Mouse (Mus musculus) lung, embryonic 15.5 days (tissue): ENCODE measurements around the gene Cox7b. TPM values are rescaled to one million over a fixed set of nuclear protein-coding genes. Genes with fewer than 3 reads are reported as not detected.

Experiments used
- ATAC-seq: fragments of 200-750 bp; cut with Nextera tagmentation; 2 replicates; pipeline ENCODE4 v1.8.0; 2017; ENCODE audit warnings: moderate number of reproducible peaks, borderline replicate concordance; ENCODE audit not compliant: low FRiP score, low TSS enrichment; ENCODE audit errors: extremely low read depth
- H3K27ac ChIP-seq: fragments of 300-500 bp; sonication (generic); 2 replicates; pipeline ENCODE4 v1.5.1; 2015; ENCODE audit warnings: moderate library complexity, mild to moderate bottlenecking, inconsistent platforms
- H3K27me3 ChIP-seq: fragments of 300-500 bp; sonication (generic); 2 replicates; pipeline ENCODE4 v1.6.1; 2015; ENCODE audit warnings: inconsistent platforms
- H3K36me3 ChIP-seq: fragments of 300-500 bp; sonication (generic); 2 replicates; pipeline ENCODE4 v1.6.1; 2015; ENCODE audit warnings: inconsistent platforms
- H3K4me1 ChIP-seq: fragments of 300-500 bp; sonication (generic); 2 replicates; pipeline ENCODE4 v1.6.1; 2015; ENCODE audit warnings: inconsistent platforms
- H3K4me2 ChIP-seq: fragments of 300-500 bp; sonication (generic); 2 replicates; pipeline ENCODE4 v1.6.1; 2015; ENCODE audit warnings: inconsistent platforms, mild to moderate bottlenecking, moderate library complexity
- H3K4me3 ChIP-seq: fragments of 300-500 bp; sonication (generic); 2 replicates; pipeline ENCODE4 v1.5.1; 2015; ENCODE audit warnings: mild to moderate bottlenecking, inconsistent platforms
- H3K9ac ChIP-seq: fragments of 300-500 bp; sonication (generic); 2 replicates; pipeline ENCODE4 v1.6.1; 2015; ENCODE audit warnings: inconsistent platforms
- H3K9me3 ChIP-seq: fragments of 300-500 bp; sonication (generic); 2 replicates; pipeline ENCODE4 v1.6.1; 2016; ENCODE audit warnings: inconsistent platforms
- WGBS: fragments of 180-500 bp; shearing (Covaris S2); methylation state at CpG from one replicate; pipeline ENCODE4 v1.1.7; 2015; 5-methylcytosine and 5-hydroxymethylcytosine counted together
- polyA plus RNA-seq: library from polyadenylated mRNA; unstranded; fragments of >200 nt; fragmentation: Nextera tagmentation; extraction: Ambion mirVana; gene quantifications from 2 replicates; pipeline ENCODE4 v1.2.1, GENCODE M21; 2015

Cox7b gene
- polyA plus RNA-seq, 1 experiment from 2014 or later: 347 TPM

DNA sequence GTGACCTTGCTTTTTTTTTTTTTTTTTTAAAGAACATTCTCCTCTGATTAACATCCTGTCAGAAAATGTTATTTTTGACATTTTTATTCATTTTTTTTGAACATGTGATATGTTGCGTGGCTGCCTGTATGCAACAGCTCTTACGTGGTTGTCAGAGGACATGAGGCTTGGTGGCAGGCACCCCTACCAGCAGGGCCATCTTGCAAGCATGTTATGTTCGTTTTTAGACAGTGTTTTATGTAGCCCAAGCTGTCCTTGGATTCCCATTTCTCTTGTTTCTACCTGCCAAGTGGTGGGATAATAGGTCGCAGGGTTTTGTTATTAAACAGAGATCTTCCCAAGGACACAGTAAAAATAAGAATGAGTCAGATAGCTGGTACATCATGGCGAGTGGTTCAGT is 14.7 kb downstream of the Cox7b start:
- H3K27ac ChIP-seq: no peak overlapping the region
- H3K4me3 ChIP-seq: no peak overlapping the region
- H3K9ac ChIP-seq: no peak overlapping the region
- ATAC-seq: no peak
- no peaks in the 10 kb centered on the region for H3K36me3 ChIP-seq
- no peak overlapping the region for H3K4me2 ChIP-seq
- H3K9me3 ChIP-seq: no peaks in the 10 kb centered on the region
- 66% methylated on average over 5 of the region's 5 CpGs for WGBS
- no peaks in the 10 kb centered on the region for H3K27me3 ChIP-seq
- H3K4me1 ChIP-seq: no peaks in the 10 kb centered on the region

DNA sequence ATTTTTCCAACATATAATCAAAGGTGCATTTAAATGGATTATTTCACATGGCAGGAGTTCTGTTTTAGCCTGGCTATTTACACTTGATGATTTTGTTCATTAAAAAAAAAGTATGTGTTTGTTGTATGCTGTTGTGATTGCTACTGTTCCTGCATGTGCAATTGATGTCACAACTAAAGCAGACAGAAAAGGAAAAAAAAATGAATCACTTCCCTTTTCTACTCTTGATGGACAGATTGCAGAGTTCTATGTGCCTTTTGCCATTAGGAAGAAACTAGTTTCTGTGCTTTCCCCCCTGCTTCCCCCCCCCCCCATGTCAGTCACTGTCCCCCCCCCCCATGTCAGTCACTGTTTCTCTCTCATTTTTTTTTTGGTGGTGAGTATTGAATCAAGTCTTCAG is 15.6 kb downstream of the Cox7b start:
- no peaks in the 10 kb centered on the region for H3K27me3 ChIP-seq
- H3K9me3 ChIP-seq: no peaks in the 10 kb centered on the region

DNA sequence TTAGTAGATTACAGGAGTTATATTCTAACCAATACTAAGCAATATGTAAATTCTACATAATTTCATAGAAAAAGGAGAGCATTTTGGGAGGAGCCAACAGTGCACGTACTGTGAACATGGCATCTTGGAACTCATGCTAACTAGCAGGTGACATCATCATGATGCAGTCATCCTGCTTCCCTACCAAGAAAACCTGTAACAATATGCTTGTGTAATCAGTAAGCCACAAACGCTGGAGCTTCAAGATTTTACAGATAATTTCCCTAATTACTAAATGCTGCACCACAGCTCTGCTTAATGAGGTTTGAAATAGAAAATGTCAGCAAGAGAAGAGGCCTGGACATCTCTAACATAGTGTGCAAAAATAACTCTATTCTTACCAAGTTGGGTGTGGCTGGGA is 20.2 kb downstream of the Cox7b start:
- Histone ChIP-seq H3K4me2 (no peak overlapping the region), H3K4me3 (no peak overlapping the region), H3K27ac (no peak overlapping the region), H3K9ac (no peak overlapping the region), H3K36me3 (no peaks in the 10 kb centered on the region), H3K4me1 (peaks cover 11% of the 10 kb centered on the region; the same call in 1 of the 2 replicates), H3K27me3 (no peaks in the 10 kb centered on the region), H3K9me3 (no peaks in the 10 kb centered on the region)
- no peak for ATAC-seq
- WGBS: 62% methylated on average over 2 of the region's 2 CpGs

More for the DNA sequence above, 15.6 kb downstream of the Cox7b start:
- Histone ChIP-seq H3K4me2 (no peak overlapping the region), H3K27ac (no peak overlapping the region), H3K36me3 (no peaks in the 10 kb centered on the region), H3K4me3 (no peak overlapping the region), H3K4me1 (peaks cover under 1% of the 10 kb centered on the region; the same call in 1 of the 2 replicates), H3K9ac (no peak overlapping the region)
- no peak for ATAC-seq

DNA sequence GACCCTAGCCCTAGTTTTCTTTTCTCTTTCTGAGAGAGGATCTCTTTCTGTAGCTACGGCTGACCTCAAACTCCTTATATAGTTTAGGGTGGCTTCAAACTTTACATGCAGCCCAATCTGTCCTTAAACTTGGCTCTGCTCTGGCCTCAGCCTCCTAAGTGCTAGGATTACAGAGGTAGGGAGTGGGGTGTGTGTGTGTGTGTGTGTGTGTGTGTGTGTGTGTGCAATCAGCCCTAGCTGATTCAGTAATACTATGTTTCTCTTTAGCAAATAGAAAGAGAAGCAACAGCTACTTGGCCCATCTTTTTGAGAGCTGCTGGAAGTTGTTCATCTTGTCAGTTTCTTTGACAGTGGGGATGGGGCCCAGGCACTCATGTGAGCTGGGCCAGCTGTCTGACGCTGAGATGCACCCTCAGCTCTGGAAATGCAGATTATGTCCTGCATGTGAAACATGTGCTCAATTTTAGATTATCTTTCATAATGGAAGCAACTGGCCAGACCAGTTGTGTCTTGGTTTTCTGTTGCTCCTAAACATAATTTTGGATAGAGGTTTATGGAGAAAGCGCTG is 21.8 kb downstream of the Cox7b start:
- H3K9ac ChIP-seq: no peak overlapping the region
- no peaks in the 10 kb centered on the region for H3K27me3 ChIP-seq
- H3K4me2 ChIP-seq: no peak overlapping the region
- H3K4me3 ChIP-seq: no peak overlapping the region
- H3K9me3 ChIP-seq: no peaks in the 10 kb centered on the region
- H3K27ac ChIP-seq: no peak overlapping the region
- H3K36me3 ChIP-seq: no peaks in the 10 kb centered on the region
- WGBS: 68% methylated on average over 3 of the region's 3 CpGs
- H3K4me1 ChIP-seq: peaks cover 11% of the 10 kb centered on the region; the same call in 1 of the 2 replicates
- ATAC-seq: peak; percentile 70; the same call in 1 of the 2 replicates

DNA sequence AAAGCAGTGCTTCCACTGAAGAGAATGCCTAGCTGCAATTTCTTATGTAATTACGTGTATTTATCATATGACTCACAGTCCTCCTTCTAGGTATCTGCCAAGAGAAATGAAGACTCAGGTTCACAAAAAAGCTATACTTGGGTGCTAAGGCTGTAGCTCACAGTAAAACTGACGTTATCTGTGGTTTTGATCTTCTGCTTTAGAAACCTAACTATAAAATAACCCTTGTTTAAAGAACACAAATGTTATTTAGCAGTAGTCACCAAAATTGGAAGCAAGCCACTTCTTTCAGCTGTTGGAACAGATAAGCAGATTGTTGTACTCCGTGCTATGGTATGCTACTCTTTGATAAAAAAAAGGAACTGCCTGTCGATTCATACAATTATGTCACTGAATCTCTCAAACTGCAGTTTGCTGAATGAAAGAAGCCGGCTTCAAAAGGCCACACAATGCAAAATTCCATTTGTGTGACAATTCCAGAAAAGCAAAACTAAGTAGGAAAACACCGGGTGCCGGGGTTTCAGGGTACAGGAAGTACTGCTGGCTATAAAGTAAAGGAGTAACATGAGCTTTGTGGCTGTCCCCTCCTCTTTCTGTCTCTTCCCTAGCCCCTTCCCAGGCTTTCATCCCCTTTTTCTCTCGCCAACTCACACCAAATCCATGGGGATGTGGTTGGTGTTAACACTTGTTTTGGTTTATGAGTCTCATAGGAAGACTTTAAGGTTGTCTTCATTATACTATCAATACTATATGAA is 28.5 kb downstream of the Cox7b start:
- H3K36me3 ChIP-seq: no peaks in the 10 kb centered on the region
- peak overlapping the region; percentile 41; the same call in 1 of the 2 replicates for H3K27ac ChIP-seq
- WGBS: 31% methylated on average over 8 of the region's 8 CpGs
- H3K4me1 ChIP-seq: peaks cover 12% of the 10 kb centered on the region
- H3K9ac ChIP-seq: no peak overlapping the region
- H3K4me2 ChIP-seq: peak overlapping the region; percentile 4
- H3K4me3 ChIP-seq: no peak overlapping the region
- H3K27me3 ChIP-seq: no peaks in the 10 kb centered on the region
- no peak for ATAC-seq
- no peaks in the 10 kb centered on the region for H3K9me3 ChIP-seq

DNA sequence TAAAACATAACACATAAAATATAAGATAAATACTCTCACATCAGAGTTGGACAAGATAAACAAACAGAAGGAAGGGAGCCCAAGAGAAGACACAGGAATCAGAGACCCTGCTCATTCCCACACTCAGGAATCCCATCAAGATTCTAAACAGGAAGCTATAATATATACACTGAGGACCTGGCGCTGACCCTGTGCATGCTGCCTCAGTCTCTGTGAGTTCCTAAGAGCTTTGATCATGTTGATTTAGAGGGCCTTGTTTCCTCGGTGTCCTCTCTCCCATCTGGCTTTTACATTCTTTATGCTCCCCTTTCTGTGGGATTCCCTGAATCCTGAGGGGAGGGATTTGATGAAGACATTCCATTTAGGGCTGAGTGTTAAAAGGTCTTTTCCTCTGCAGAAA is 30.0 kb downstream of the Cox7b start:
- ATAC-seq: peak; percentile 81; the same call in 1 of the 2 replicates
- Histone ChIP-seq H3K27me3 (no peaks in the 10 kb centered on the region), H3K36me3 (no peaks in the 10 kb centered on the region), H3K9ac (no peak overlapping the region), H3K27ac (peak overlapping the region; percentile 69), H3K4me3 (no peak overlapping the region), H3K4me1 (peaks cover 12% of the 10 kb centered on the region), H3K9me3 (no peaks in the 10 kb centered on the region), H3K4me2 (no peak overlapping the region)
- 36% methylated on average over 2 of the region's 2 CpGs for WGBS

DNA sequence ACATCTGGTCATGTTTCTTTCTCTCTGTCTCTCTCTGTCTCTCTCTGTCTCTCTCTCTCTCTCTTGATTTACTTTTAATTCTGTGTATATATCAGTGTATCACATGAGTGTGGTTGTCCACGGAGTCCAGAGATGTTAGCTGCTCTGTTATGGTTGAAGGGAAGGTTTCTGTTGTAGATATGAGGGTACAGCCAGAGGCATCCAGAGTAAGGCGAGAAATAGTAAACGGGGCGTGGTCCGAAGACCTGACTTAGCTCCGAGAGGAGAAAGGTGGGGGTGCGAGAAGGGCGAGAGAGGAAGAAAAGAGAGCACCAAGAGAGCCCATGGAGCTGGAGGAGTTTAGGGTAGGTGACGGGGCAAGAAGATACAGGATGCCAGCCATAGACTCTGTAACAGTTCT is 30.4 kb downstream of the Cox7b start:
- no peaks in the 10 kb centered on the region for H3K36me3 ChIP-seq
- peak overlapping the region; percentile 69 for H3K27ac ChIP-seq
- H3K4me3 ChIP-seq: no peak overlapping the region
- 0 out of 2 replicates have a peak, but pooled peaks have one; percentile 4 for ATAC-seq
- peaks cover 12% of the 10 kb centered on the region for H3K4me1 ChIP-seq
- no peak overlapping the region for H3K9ac ChIP-seq
- H3K4me2 ChIP-seq: peak overlapping the region; percentile 29
- 39% methylated on average over 9 of the region's 9 CpGs for WGBS
- no peaks in the 10 kb centered on the region for H3K27me3 ChIP-seq
- no peaks in the 10 kb centered on the region for H3K9me3 ChIP-seq

DNA sequence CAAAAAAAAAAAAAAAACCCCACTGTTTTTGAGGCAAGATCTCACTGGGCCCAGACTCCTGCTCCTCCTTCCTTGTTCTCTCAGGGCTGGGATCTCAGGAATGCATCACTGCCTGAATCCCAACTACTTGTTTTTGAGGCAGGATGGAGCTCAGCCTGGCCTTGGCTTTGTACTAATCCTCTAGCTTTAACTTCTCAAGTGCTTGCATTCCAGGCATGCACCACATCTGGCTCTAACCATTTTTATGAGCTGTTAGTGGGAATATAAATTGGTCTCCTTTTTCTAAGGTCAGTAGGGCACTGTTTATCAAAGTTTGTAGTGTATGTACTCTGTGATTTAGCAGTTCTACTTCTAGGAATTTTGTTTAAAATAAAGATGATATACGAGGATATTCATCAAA is 32.7 kb downstream of the Cox7b start:
- no peaks in the 10 kb centered on the region for H3K36me3 ChIP-seq
- no peak overlapping the region for H3K9ac ChIP-seq
- no peak overlapping the region for H3K4me3 ChIP-seq
- peak overlapping the region; percentile 24; the same call in 1 of the 2 replicates for H3K27ac ChIP-seq
- H3K4me1 ChIP-seq: peaks cover 12% of the 10 kb centered on the region
- peak; percentile 56; the same call in 1 of the 2 replicates for ATAC-seq
- H3K4me2 ChIP-seq: no peak overlapping the region
- WGBS: 60% methylated on average over 1 of the region's 1 CpGs
- H3K9me3 ChIP-seq: no peaks in the 10 kb centered on the region
- H3K27me3 ChIP-seq: no peaks in the 10 kb centered on the region

Other genes starting within 250 kb of the Cox7b start
- 175 and 201 TPM in 2 replicates for gene Atrx, start 86.3 kb upstream of the Cox7b start, polyA plus RNA-seq
- 61.6 and 68.4 TPM in 2 replicates for gene Magt1, start 3.8 kb upstream of the Cox7b start, polyA plus RNA-seq
- 23.6 and 26.3 TPM in 2 replicates for gene Atp7a, start 11.6 kb downstream of the Cox7b start, polyA plus RNA-seq
- 0.72 and 1.0 TPM in 2 replicates for gene Tlr13, start 127.5 kb downstream of the Cox7b start, polyA plus RNA-seq
- gene Pgk1, start 171.4 kb downstream of the Cox7b start, polyA plus RNA-seq: 298 and 301 TPM in 2 replicates
- 11.4 and 12.6 TPM in 2 replicates for gene Taf9b, start 205.5 kb downstream of the Cox7b start, polyA plus RNA-seq
- not detected in 2 replicates for gene Fnd3c2, start 239.7 kb downstream of the Cox7b start, polyA plus RNA-seq